8 mouse cellular contexts compared by ENCODE assay signal in genomic region chr5:24840975-24841431, GRCm38 (mm10). TPM values are rescaled to one million over a fixed set of nuclear protein-coding genes. Genes with fewer than 3 reads are reported as not detected.
A peak's percentile ranks its signal among the peaks of the same experiment; 100 is the strongest.
DNase-seq lines count a peak whose midpoint lies in the region; ATAC-seq lines count a peak whose summit lies in the region.

No protein-coding gene starts in this region.

- peak overlapping the region; percentile 100; the same call in 1 of the 2 replicates for H3K27ac ChIP-seq in embryonic facial prominence, embryonic 14.5 days (replicated peaks; ENCODE audit: low read depth, low read length)
- peak overlapping the region; percentile 97; the same call in 1 of the 2 replicates for H3K27ac ChIP-seq in midbrain, embryonic 15.5 days

- ATAC-seq in megakaryocyte, adult 5-6 weeks (ENCODE audit: poor library complexity, severe bottlenecking) = no peak
- ATAC-seq in embryonic facial prominence, embryonic 14.5 days (ENCODE audit: low read depth) = no peak
- no peak for ATAC-seq in midbrain, embryonic 15.5 days (replicated peaks)
- no peak for ATAC-seq in cerebellum, adult (ENCODE audit: insufficient number of reproducible peaks, low FRiP score, low TSS enrichment)
- no peak for ATAC-seq in erythroid progenitor cell, adult 5-6 weeks (replicated peaks; ENCODE audit: low FRiP score, poor library complexity, severe bottlenecking)

- DNase-seq in embryonic facial prominence, embryonic 14.5 days (ENCODE audit: low spot score) = no peak
- peak; percentile 44 for DNase-seq in kidney, adult 9 months
- DNase-seq in left cerebral cortex, postnatal 4 days = no peak

- peaks cover 13% of the 10 kb centered on the region for H3K36me3 ChIP-seq in megakaryocyte, embryonic 14.5 days (replicated peaks; ENCODE audit: low read length)
- no peaks in the 10 kb centered on the region for H3K36me3 ChIP-seq in embryonic facial prominence, embryonic 14.5 days (ENCODE audit: control insufficient read depth, insufficient read depth, low read length)
- no peaks in the 10 kb centered on the region for H3K36me3 ChIP-seq in midbrain, embryonic 15.5 days (replicated peaks)

- H3K9me3 ChIP-seq in megakaryocyte, embryonic 14.5 days = peaks cover 6% of the 10 kb centered on the region
- no peaks in the 10 kb centered on the region for H3K9me3 ChIP-seq in embryonic facial prominence, embryonic 14.5 days (ENCODE audit: control insufficient read depth, low read length)
- H3K9me3 ChIP-seq in midbrain, embryonic 15.5 days = no peaks in the 10 kb centered on the region

- no peaks in the 10 kb centered on the region for H3K27me3 ChIP-seq in megakaryocyte, embryonic 14.5 days (replicated peaks)
- no peaks in the 10 kb centered on the region for H3K27me3 ChIP-seq in embryonic facial prominence, embryonic 14.5 days (replicated peaks; ENCODE audit: control insufficient read depth, insufficient read depth, low read length)
- H3K27me3 ChIP-seq in midbrain, embryonic 15.5 days (replicated peaks) = no peaks in the 10 kb centered on the region

- 18% methylated on average over 11 of the region's 11 CpGs for WGBS in embryonic facial prominence, embryonic 14.5 days
- 20% methylated on average over 11 of the region's 11 CpGs for WGBS in midbrain, embryonic 15.5 days

- peak overlapping the region; percentile 82 for H3K4me2 ChIP-seq in embryonic facial prominence, embryonic 14.5 days (ENCODE audit: low read depth, low read length)
- peak overlapping the region; percentile 70 for H3K4me2 ChIP-seq in midbrain, embryonic 15.5 days

- peaks cover 69% of the 10 kb centered on the region for H3K4me1 ChIP-seq in megakaryocyte, embryonic 14.5 days
- peaks cover 15% of the 10 kb centered on the region; the same call in 1 of the 2 replicates for H3K4me1 ChIP-seq in embryonic facial prominence, embryonic 14.5 days (ENCODE audit: control insufficient read depth, insufficient read depth, low read length)
- H3K4me1 ChIP-seq in midbrain, embryonic 15.5 days = peaks cover 34% of the 10 kb centered on the region

- H3K4me3 ChIP-seq in megakaryocyte, embryonic 14.5 days (replicated peaks) = peak overlapping the region; percentile 97
- H3K4me3 ChIP-seq in embryonic facial prominence, embryonic 14.5 days (ENCODE audit: low read depth, low read length) = peak overlapping the region; percentile 86
- peak overlapping the region; percentile 92 for H3K4me3 ChIP-seq in midbrain, embryonic 15.5 days

- intact Hi-C loops in left cerebral cortex, postnatal 4 days (cut with DNase I) = no loop called here

- H3K9ac ChIP-seq in embryonic facial prominence, embryonic 14.5 days (ENCODE audit: low read depth, low read length) = peak overlapping the region; percentile 99
- peak overlapping the region; percentile 88 for H3K9ac ChIP-seq in midbrain, embryonic 15.5 days

RNA-seq across cellular contexts. Expression of gene Rheb, which starts 1.4 kb away (rescaled TPM):
- 10.6 and 27.8 TPM in 2 replicates for polyA plus RNA-seq in megakaryocyte, embryonic 14.5 days (2012; ENCODE audit: insufficient read depth, low replicate concordance)
- 109 and 136 TPM in 2 replicates for total RNA-seq in megakaryocyte, adult 5-6 weeks (2015)
- total RNA-seq in megakaryocyte, adult 5-6 weeks (2017) = 44.2 and 56.7 TPM in 2 replicates
- 198 and 207 TPM in 2 replicates for polyA plus RNA-seq in embryonic facial prominence, embryonic 14.5 days (2014; fragmentation: Nextera tagmentation; extraction: Ambion mirVana)
- polyA plus RNA-seq in midbrain, embryonic 15.5 days (2015; fragmentation: Nextera tagmentation; extraction: Ambion mirVana) = 209 and 228 TPM in 2 replicates
- total RNA-seq in left cerebral cortex, postnatal 4 days (2021) = 100 to 1,000 TPM; 112 to 127 TPM
- total RNA-seq in erythroid progenitor cell, adult 5-6 weeks (2015; ENCODE audit: low replicate concordance) = 70.8 and 75.0 TPM in 2 replicates
- total RNA-seq in erythroid progenitor cell, adult 5-6 weeks (2017; ENCODE audit: low replicate concordance) = 37.6 and 73.3 TPM in 2 replicates
